Mouse (Mus musculus) intestine, embryonic 14.5 days (tissue): Measurements from ENCODE around the gene Cox11. TPM values are rescaled to one million over a fixed set of nuclear protein-coding genes. Genes with fewer than 3 reads are reported as not detected.
A peak's percentile ranks its signal among the peaks of the same experiment; 100 is the strongest.

Experiments
- ATAC-seq: fragments of 200-750 bp; cut with Nextera tagmentation; replicated peaks from 2 replicates; pipeline ENCODE4 v1.8.0; 2017; ENCODE audit warnings: low read depth, moderate number of reproducible peaks, moderate TSS enrichment, moderate library complexity; ENCODE audit not compliant: low FRiP score, low TSS enrichment
- DNase-seq: peaks from one replicate; pipeline ENCODE4 v3.0.0-alpha.2; 2018; ENCODE audit warnings: low spot score
- H3K27ac ChIP-seq: fragments of 300-500 bp; sonication (generic); 2 replicates; pipeline ENCODE4 v1.5.1; 2014; ENCODE audit warnings: low read depth, mild to moderate bottlenecking, control low read depth
- H3K27me3 ChIP-seq: fragments of 300-500 bp; sonication (generic); replicated peaks from 2 replicates; pipeline ENCODE4 v1.6.1; 2014; ENCODE audit warnings: low read length, control low read depth; ENCODE audit not compliant: control insufficient read depth, insufficient read depth
- H3K36me3 ChIP-seq: fragments of 300-500 bp; sonication (generic); 2 replicates; pipeline ENCODE4 v1.6.1; 2014; ENCODE audit warnings: low read length, control low read depth; ENCODE audit not compliant: control insufficient read depth, insufficient read depth
- H3K4me1 ChIP-seq: fragments of 300-500 bp; sonication (generic); replicated peaks from 2 replicates; pipeline ENCODE4 v1.6.1; 2014; ENCODE audit warnings: low read length, control low read depth, mixed read lengths; ENCODE audit not compliant: control insufficient read depth, insufficient read depth
- H3K4me2 ChIP-seq: fragments of 300-500 bp; sonication (generic); 2 replicates; pipeline ENCODE4 v1.6.1; 2014; ENCODE audit warnings: low read length
- H3K4me3 ChIP-seq: fragments of 300-500 bp; sonication (generic); 2 replicates; pipeline ENCODE4 v1.5.1; 2014; ENCODE audit warnings: low read depth, low read length, control low read depth, mixed read lengths
- H3K9ac ChIP-seq: fragments of 300-500 bp; sonication (generic); 2 replicates; pipeline ENCODE4 v1.6.1; 2014; ENCODE audit warnings: mild to moderate bottlenecking, low read length
- H3K9me3 ChIP-seq: fragments of 300-500 bp; sonication (generic); 2 replicates; pipeline ENCODE4 v1.6.1; 2016; ENCODE audit warnings: low read length, control low read depth; ENCODE audit not compliant: control insufficient read depth
- WGBS: fragments of 180-500 bp; shearing (Covaris S2); extraction: QIAGEN DNeasy Blood & Tissue Kit; methylation state at CpG from one replicate; pipeline ENCODE4 v1.1.7; 2014; 5-methylcytosine and 5-hydroxymethylcytosine counted together
- polyA plus RNA-seq: library from polyadenylated mRNA; unstranded; fragments of >200 nt; fragmentation: Nextera tagmentation; extraction: Ambion mirVana; gene quantifications from 2 replicates; pipeline ENCODE4 v1.2.1, GENCODE M21; 2014

Cox11 gene
- polyA plus RNA-seq, 1 experiment from 2014 or later = 25.9 TPM

DNA sequence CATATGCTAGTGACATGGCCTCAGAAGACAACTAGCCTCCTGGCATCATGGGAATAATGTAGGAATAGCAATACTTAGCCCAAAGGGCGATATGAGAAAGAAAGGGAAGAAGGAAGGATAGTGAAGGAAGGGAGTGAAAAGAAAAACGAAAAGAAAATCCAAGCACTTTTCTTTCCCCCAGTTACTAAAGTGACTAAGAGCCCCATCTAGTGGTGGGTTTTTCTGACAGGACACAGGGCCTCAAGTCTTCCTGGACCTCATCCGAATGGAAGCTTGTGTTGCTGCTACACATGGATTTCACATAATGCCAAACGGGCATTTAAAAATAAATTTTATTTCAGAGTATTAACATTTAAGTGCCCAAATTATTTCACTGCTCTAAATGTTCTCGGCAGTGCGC, 14.5 kb upstream of the Cox11 start:
- ATAC-seq = no peak
- Histone ChIP-seq H3K36me3 (peaks cover 15% of the 10 kb centered on the region), H3K27ac (no peak overlapping the region), H3K9me3 (no peaks in the 10 kb centered on the region), H3K4me2 (no peak overlapping the region), H3K27me3 (no peaks in the 10 kb centered on the region), H3K9ac (no peak overlapping the region), H3K4me3 (no peak overlapping the region), H3K4me1 (no peaks in the 10 kb centered on the region)
- no peak for DNase-seq
- 57% methylated on average over 6 of the region's 6 CpGs for WGBS

DNA sequence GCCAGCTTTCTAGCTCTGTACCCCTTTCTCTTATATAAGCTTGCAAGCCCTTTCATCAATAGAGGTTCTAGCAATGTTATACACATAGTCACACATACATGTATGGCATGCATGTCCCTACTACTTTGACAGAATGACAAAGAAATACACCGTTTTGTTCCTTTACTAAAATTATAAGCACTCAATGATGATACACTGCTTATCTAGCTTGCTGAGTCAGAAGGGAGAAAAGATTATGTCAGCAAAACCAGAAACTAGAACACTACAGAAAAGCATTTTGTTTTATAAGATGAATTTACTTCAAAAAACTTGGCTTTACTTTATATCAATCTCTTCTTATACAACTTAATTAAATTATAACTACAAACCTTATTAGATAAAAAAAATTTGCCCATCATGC, 12.8 kb upstream of the Cox11 start:
- DNase-seq (no peak), ATAC-seq (no peak)
- Histone ChIP-seq H3K9ac (no peak overlapping the region), H3K4me3 (no peak overlapping the region), H3K36me3 (0 out of 2 replicates have a peak, but pooled peaks cover 12% of the 10 kb centered on the region), H3K27me3 (no peaks in the 10 kb centered on the region), H3K27ac (no peak overlapping the region), H3K4me1 (no peaks in the 10 kb centered on the region), H3K9me3 (no peaks in the 10 kb centered on the region), H3K4me2 (no peak overlapping the region)
- WGBS = 88% methylated on average over 1 of the region's 1 CpGs

DNA sequence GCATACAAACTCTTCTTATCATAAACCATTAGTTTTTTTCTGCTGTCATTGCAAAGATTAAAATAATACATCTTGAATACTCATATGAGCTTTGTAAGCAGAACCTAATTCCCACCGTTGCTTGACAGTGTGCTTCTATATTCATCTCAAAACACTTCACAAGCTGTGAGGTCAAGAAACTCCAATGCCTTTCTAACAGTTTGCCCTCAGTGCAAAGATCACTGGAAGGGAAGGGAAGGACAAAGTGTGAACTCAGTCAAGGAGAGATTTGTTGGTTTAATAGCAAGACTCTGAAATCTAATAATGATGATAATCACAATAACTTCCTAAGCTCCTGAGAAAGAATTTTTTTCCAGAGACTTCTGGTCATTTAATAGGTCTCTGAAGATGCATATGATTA, 10.2 kb upstream of the Cox11 start:
- Histone ChIP-seq H3K36me3 (no peaks in the 10 kb centered on the region), H3K27ac (no peak overlapping the region), H3K4me1 (no peaks in the 10 kb centered on the region), H3K9me3 (no peaks in the 10 kb centered on the region), H3K4me3 (no peak overlapping the region), H3K4me2 (no peak overlapping the region), H3K27me3 (no peaks in the 10 kb centered on the region), H3K9ac (no peak overlapping the region)
- DNase-seq (no peak), ATAC-seq (no peak)
- 67% methylated on average over 1 of the region's 1 CpGs for WGBS

DNA sequence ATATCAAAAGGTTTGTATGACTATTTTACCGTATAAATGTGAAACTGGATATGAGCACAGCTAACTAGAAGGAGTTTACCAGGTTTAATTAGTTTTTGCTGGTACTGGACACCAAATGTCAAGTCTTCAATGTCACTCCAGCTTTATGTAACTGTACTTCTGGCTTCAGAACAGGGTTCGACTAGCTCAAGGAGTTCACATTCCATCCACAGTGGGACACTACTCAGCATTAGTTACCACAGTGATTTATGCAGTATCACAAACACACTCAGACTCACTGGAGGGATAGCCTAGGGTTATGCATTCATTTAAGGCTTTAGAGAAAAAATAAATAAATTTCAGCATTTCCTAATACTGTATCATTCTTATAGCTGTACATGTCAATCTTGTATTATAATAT, 5.5 kb upstream of the Cox11 start:
- H3K27ac ChIP-seq = no peak overlapping the region
- H3K36me3 ChIP-seq = no peaks in the 10 kb centered on the region
- H3K4me2 ChIP-seq = no peak overlapping the region
- H3K27me3 ChIP-seq = no peaks in the 10 kb centered on the region
- H3K9ac ChIP-seq = no peak overlapping the region
- no peaks in the 10 kb centered on the region for H3K9me3 ChIP-seq
- DNase-seq = no peak
- no peak overlapping the region for H3K4me3 ChIP-seq
- 84% methylated on average over 2 of the region's 2 CpGs for WGBS
- peaks cover 5% of the 10 kb centered on the region for H3K4me1 ChIP-seq
- ATAC-seq = no peak

DNA sequence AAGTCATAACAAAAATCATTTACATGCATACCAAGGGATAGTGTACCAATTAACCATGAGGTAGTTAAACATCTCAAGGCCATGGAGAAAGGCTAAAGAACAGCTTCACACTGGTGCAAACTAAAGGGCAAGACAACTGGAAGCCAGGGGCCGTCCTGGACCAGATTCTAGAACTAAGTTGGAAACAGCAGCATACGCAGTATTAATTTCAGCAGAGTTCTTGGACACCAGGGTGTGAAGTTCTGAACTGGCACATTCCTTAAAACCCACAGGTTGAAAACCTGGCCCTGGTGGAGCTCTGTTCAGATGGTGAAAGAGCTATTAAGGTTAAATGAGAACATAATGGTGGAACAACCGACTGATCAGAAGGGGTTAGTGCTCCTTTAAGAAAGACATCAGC, 3.3 kb upstream of the Cox11 start:
- Histone ChIP-seq H3K9me3 (no peaks in the 10 kb centered on the region), H3K4me1 (peaks cover 9% of the 10 kb centered on the region), H3K36me3 (no peaks in the 10 kb centered on the region), H3K4me3 (no peak overlapping the region), H3K27ac (no peak overlapping the region), H3K27me3 (no peaks in the 10 kb centered on the region), H3K9ac (no peak overlapping the region), H3K4me2 (no peak overlapping the region)
- DNase-seq (no peak), ATAC-seq (no peak)
- WGBS = 88% methylated on average over 3 of the region's 3 CpGs

DNA sequence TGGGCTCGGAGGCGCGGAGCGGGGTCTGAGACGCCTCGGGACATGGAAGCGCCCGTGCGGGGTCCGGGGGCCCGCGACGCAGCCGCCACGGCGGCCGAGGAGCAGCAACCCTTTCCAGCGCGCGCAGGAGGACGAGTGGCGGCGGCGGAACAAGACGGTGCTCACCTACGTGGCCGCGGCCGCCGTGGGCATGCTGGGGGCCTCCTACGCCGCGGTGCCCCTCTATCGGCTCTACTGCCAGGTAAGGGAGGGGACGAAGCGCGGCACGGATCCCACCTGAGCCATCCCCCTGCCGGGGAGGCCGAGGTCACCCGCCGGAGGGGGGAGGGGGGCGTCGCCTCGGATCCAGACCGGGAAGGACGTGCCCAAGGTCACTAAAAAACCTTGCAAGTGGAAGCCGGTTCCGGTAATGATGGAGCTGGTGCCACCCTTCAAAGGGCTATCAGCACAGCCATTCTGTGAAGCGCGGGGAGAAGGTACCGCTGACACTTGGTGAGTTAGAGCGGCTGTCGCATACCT, 398 bp downstream of the Cox11 start:
- Histone ChIP-seq H3K4me2 (peak overlapping the region; percentile 70), H3K27me3 (no peaks in the 10 kb centered on the region), H3K9ac (peak overlapping the region; percentile 70), H3K4me3 (peak overlapping the region; percentile 94), H3K36me3 (peaks cover 20% of the 10 kb centered on the region), H3K9me3 (no peaks in the 10 kb centered on the region), H3K4me1 (peaks cover 10% of the 10 kb centered on the region), H3K27ac (peak overlapping the region; percentile 87)
- peak; percentile 83 for DNase-seq
- under 1% methylated on average over 50 of the region's 54 CpGs for WGBS
- ATAC-seq = peak; percentile 64

DNA sequence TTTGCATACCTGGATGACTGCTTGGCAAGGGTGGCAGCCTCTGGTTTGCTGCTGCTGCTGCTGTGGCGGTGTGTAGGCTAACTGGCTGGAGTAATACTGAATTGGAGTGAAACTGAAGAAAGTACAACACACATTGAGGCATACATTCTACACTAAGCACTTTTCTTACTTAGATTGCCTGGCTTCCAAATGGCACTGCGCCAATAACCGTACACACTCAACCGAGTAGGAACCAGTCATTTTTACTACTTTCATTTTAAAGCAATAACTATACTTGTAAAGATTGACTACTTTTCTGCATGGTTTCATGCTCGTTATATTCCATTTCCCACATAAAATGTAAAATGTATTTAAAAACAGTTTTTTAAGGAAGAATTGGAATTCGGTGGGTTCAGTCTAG, 11.8 kb downstream of the Cox11 start:
- Histone ChIP-seq H3K36me3 (peaks cover 68% of the 10 kb centered on the region), H3K27ac (no peak overlapping the region), H3K27me3 (no peaks in the 10 kb centered on the region), H3K4me1 (no peaks in the 10 kb centered on the region), H3K9ac (no peak overlapping the region), H3K9me3 (no peaks in the 10 kb centered on the region), H3K4me2 (no peak overlapping the region), H3K4me3 (no peak overlapping the region)
- 81% methylated on average over 6 of the region's 6 CpGs for WGBS
- DNase-seq = no peak
- ATAC-seq = no peak

DNA sequence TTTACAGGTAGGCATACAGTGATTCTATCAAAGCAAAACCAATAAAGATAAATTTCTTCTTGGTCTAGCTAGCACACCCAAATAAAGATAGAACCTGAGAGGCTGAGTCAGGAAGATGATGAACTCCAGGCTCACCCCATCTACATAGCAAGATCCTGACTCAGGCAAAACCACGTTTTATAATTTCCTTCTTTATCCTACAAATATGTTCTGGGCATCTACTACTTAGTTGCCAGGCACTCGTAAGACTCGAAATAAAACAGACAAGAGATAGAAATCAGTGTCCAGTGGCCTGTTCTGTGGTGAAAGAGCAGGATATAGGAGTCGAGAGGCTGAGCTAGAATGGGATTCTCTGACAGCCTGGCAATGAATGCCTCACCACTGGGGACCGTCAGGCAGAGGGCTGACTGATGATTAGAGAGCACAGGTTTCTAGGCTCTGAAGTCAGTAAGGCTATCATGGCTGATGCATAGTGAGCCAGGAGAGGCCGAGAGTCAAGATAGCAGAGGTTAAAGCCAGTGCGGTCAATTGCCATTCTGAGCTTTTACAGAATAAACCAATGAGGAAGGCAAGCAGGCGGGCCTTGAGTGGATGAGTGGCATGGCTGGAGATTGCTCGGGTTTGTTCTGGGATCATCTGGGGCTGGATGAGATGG, 12.4 kb downstream of the Cox11 start:
- Histone ChIP-seq H3K4me1 (no peaks in the 10 kb centered on the region), H3K9me3 (no peaks in the 10 kb centered on the region), H3K27me3 (no peaks in the 10 kb centered on the region), H3K4me2 (no peak overlapping the region), H3K9ac (no peak overlapping the region), H3K27ac (no peak overlapping the region), H3K4me3 (no peak overlapping the region), H3K36me3 (peaks cover 62% of the 10 kb centered on the region)
- DNase-seq = no peak
- no peak for ATAC-seq
- WGBS = 70% methylated on average over 9 of the region's 9 CpGs

DNA sequence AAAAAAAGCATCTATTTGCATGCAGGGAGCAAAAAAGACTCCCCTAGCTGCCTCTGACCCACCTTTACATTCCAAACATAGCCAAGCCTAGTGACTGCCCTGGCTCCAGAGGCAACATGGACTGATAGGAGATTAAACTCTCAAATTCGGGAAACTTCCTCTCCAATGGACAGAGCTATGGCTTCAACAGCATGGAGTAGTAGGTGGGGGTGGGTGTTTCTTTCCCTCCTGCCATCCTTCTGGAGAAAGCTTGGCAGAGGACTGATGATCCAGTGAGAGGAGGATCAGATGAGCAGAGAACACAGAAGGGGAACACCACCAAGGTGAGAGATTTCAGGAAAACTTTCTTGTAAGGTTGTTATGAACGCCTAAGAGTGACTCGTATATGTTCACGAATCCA, 14.6 kb downstream of the Cox11 start:
- Histone ChIP-seq H3K36me3 (peaks cover 59% of the 10 kb centered on the region), H3K4me3 (no peak overlapping the region), H3K27ac (no peak overlapping the region), H3K27me3 (no peaks in the 10 kb centered on the region), H3K9ac (no peak overlapping the region), H3K4me1 (no peaks in the 10 kb centered on the region), H3K9me3 (no peaks in the 10 kb centered on the region), H3K4me2 (no peak overlapping the region)
- no peak for ATAC-seq
- DNase-seq = no peak
- WGBS = 84% methylated on average over 4 of the region's 4 CpGs
